Comparison of ENCODE assay signal across 8 mouse cellular contexts in the genomic region with DNA sequence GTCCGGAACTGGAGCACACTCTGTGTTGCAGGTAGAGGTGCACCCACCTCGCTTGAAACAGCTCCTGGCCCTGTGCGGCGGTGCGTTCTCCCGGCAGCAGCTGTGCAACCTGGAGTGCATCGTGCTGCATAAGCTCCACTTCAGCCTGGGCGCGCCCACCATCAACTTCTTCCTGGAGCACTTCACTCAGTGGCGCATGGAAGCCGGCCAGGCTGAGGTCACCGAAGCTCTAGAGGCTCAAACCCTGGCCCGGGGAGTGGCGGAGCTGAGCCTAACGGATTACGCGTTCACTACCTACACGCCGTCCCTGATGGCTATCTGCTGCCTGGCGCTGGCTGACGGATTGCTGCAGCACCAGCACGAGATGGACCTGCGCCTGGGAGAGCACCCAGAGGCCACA. TPM values are rescaled to one million over a fixed set of nuclear protein-coding genes. Genes with fewer than 3 reads are reported as not detected.
DNase-seq lines count a peak whose midpoint lies in the region; ATAC-seq lines count a peak whose summit lies in the region.

No protein-coding gene starts in this region.

- H3K9me3 ChIP-seq in embryonic facial prominence, embryonic 12.5 days, result no peaks in the 10 kb centered on the region
- H3K9me3 ChIP-seq in limb, embryonic 11.5 days (ENCODE audit: control insufficient read depth, low read length), result no peaks in the 10 kb centered on the region
- H3K9me3 ChIP-seq in neural tube, embryonic 12.5 days, result no peaks in the 10 kb centered on the region

- ATAC-seq in embryonic facial prominence, embryonic 12.5 days (ENCODE audit: insufficient number of reproducible peaks, insufficient read depth, low FRiP score, low TSS enrichment), result no peak
- ATAC-seq in limb, embryonic 11.5 days (ENCODE audit: insufficient number of reproducible peaks, low FRiP score, low TSS enrichment, low read depth), result no peak
- ATAC-seq in neural tube, embryonic 12.5 days (ENCODE audit: low FRiP score, low read depth), result no peak

- H3K36me3 ChIP-seq in embryonic facial prominence, embryonic 12.5 days, result no peaks in the 10 kb centered on the region
- H3K36me3 ChIP-seq in limb, embryonic 11.5 days (ENCODE audit: control insufficient read depth, insufficient read depth, low read length), result no peaks in the 10 kb centered on the region
- no peaks in the 10 kb centered on the region for H3K36me3 ChIP-seq in neural tube, embryonic 12.5 days

- H3K4me1 ChIP-seq in embryonic facial prominence, embryonic 12.5 days, result peaks cover 36% of the 10 kb centered on the region
- peaks cover 43% of the 10 kb centered on the region for H3K4me1 ChIP-seq in limb, embryonic 11.5 days (ENCODE audit: control insufficient read depth, insufficient read depth, low read length)
- peaks cover 45% of the 10 kb centered on the region for H3K4me1 ChIP-seq in neural tube, embryonic 12.5 days

- H3K4me3 ChIP-seq in embryonic facial prominence, embryonic 12.5 days, result 0 out of 2 replicates have a peak overlapping the region, but pooled peaks have one; percentile 2
- H3K4me3 ChIP-seq in limb, embryonic 11.5 days (ENCODE audit: low read depth, low read length), result peak overlapping the region; percentile 6; the same call in 1 of the 2 replicates
- no peak overlapping the region for H3K4me3 ChIP-seq in neural tube, embryonic 12.5 days

- 2% methylated on average over 23 of the region's 23 CpGs for WGBS in embryonic facial prominence, embryonic 12.5 days
- 2% methylated on average over 23 of the region's 23 CpGs for WGBS in limb, embryonic 11.5 days
- under 1% methylated on average over 23 of the region's 23 CpGs for WGBS in neural tube, embryonic 12.5 days

- H3K27me3 ChIP-seq in embryonic facial prominence, embryonic 12.5 days, result peaks cover 86% of the 10 kb centered on the region
- H3K27me3 ChIP-seq in limb, embryonic 11.5 days (ENCODE audit: control insufficient read depth, insufficient read depth, low read length), result peaks cover 77% of the 10 kb centered on the region
- peaks cover 86% of the 10 kb centered on the region for H3K27me3 ChIP-seq in neural tube, embryonic 12.5 days (replicated peaks)

- no peak overlapping the region for H3K9ac ChIP-seq in embryonic facial prominence, embryonic 12.5 days
- no peak overlapping the region for H3K9ac ChIP-seq in limb, embryonic 11.5 days (ENCODE audit: low read length)
- H3K9ac ChIP-seq in neural tube, embryonic 12.5 days, result no peak overlapping the region

- peak; percentile 35 to 53 for DNase-seq in kidney, postnatal 4 days
- no peak for DNase-seq in kidney, postnatal 14 days
- DNase-seq in limb, embryonic 11.5 days (ENCODE audit: low spot score), result peak; percentile 63
- no peak for DNase-seq in cerebellum, postnatal 25 days
- DNase-seq in thymus, postnatal 25 days, result no peak
- no peak for DNase-seq in cerebellum, adult 9-11 months

- no peak overlapping the region for H3K27ac ChIP-seq in embryonic facial prominence, embryonic 12.5 days
- H3K27ac ChIP-seq in limb, embryonic 11.5 days (replicated peaks; ENCODE audit: low read depth, low read length), result no peak overlapping the region
- no peak overlapping the region for H3K27ac ChIP-seq in neural tube, embryonic 12.5 days

- peak overlapping the region; percentile 31 for H3K4me2 ChIP-seq in embryonic facial prominence, embryonic 12.5 days (replicated peaks)
- H3K4me2 ChIP-seq in limb, embryonic 11.5 days (ENCODE audit: low read depth, severe bottlenecking), result peak overlapping the region; percentile 16; the same call in 1 of the 2 replicates
- H3K4me2 ChIP-seq in neural tube, embryonic 12.5 days (replicated peaks), result peak overlapping the region; percentile 25; the same call in 1 of the 2 replicates

RNA-seq across cellular contexts. Expression of a gene that starts 1.9 kb away (rescaled TPM):
- polyA plus RNA-seq in embryonic facial prominence, embryonic 12.5 days (2016; fragmentation: Nextera tagmentation; extraction: Ambion mirVana), result 0.53 and 0.79 TPM in 2 replicates
- 0.15 TPM in 1 of 2 replicates, not detected in the other for polyA plus RNA-seq in limb, embryonic 11.5 days (2014; fragmentation: Nextera tagmentation; extraction: Ambion mirVana)
- polyA plus RNA-seq in neural tube, embryonic 12.5 days (2016; fragmentation: Nextera tagmentation; extraction: Ambion mirVana), result 0.17 and 0.32 TPM in 2 replicates

RNA-seq across cellular contexts. Expression of a gene that starts 4.1 kb away (rescaled TPM):
- polyA plus RNA-seq in embryonic facial prominence, embryonic 12.5 days (2016; fragmentation: Nextera tagmentation; extraction: Ambion mirVana), result 0.24 and 0.26 TPM in 2 replicates
- polyA plus RNA-seq in limb, embryonic 11.5 days (2014; fragmentation: Nextera tagmentation; extraction: Ambion mirVana), result not detected in 2 replicates
- 0.08 TPM in 1 of 2 replicates, not detected in the other for polyA plus RNA-seq in neural tube, embryonic 12.5 days (2016; fragmentation: Nextera tagmentation; extraction: Ambion mirVana)

RNA-seq across cellular contexts. Expression of a gene that starts 45.4 kb away (rescaled TPM):
- polyA plus RNA-seq in embryonic facial prominence, embryonic 12.5 days (2016; fragmentation: Nextera tagmentation; extraction: Ambion mirVana), result not detected in 2 replicates
- polyA plus RNA-seq in limb, embryonic 11.5 days (2014; fragmentation: Nextera tagmentation; extraction: Ambion mirVana), result not detected in 2 replicates
- not detected in 2 replicates for polyA plus RNA-seq in neural tube, embryonic 12.5 days (2016; fragmentation: Nextera tagmentation; extraction: Ambion mirVana)

RNA-seq across cellular contexts. Expression of a gene that starts 56.7 kb away (rescaled TPM):
- polyA plus RNA-seq in embryonic facial prominence, embryonic 12.5 days (2016; fragmentation: Nextera tagmentation; extraction: Ambion mirVana), result 152 and 164 TPM in 2 replicates
- polyA plus RNA-seq in limb, embryonic 11.5 days (2014; fragmentation: Nextera tagmentation; extraction: Ambion mirVana), result 111 and 115 TPM in 2 replicates
- 91.5 and 93.3 TPM in 2 replicates for polyA plus RNA-seq in neural tube, embryonic 12.5 days (2016; fragmentation: Nextera tagmentation; extraction: Ambion mirVana)

Comparison
In these comparisons a context has a peak if more than half of its experiments do, and no peak if none do; other contexts are left out.
1. DNase-seq: peak in kidney, postnatal 4 days (2 of 2) and limb, embryonic 11.5 days (single experiment); none in kidney, postnatal 14 days (single experiment), cerebellum, postnatal 25 days (0 of 2), thymus, postnatal 25 days (single experiment) and cerebellum, adult 9-11 months (single experiment).
2. Peak in every context shown above with its lines, with median percentiles within 50 percentile points of each other: H3K4me2 ChIP-seq.